Comparison of ENCODE assay signal across 13 mouse cellular contexts in the genomic region with DNA sequence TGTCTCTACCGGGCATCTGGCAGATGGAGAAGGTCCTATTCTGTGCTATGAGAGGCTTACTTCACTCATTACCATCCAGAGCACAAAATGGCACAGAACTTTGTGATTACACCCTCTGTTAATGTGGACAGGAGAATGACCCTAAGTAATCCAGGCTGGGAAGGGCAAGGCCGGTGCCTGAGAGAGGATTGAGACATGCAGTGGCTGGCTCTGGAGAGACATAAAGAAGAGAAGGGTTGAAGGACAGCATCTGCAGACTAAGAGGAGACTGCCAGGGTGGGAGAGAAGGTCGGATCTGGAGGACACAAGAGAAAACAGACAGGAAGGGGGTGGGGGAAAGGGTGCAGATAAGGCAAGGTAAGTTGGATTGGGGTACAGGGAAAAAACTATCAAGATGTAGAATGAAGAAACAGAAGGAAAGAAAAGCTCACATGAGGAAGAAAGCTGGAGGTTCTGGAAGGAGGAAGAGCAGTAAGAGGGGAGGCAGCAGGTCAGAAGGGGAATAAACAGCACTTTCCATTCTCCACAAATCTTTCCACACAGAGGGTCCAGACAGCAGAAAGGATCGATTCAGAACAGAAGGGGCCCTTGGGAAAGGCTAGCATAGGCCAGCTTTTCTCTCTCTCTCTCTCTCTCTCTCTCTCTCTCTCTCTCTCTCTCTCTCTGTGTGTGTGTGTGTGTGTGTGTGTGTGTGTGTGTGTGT. TPM values are rescaled to one million over a fixed set of nuclear protein-coding genes. Genes with fewer than 3 reads are reported as not detected.
DNase-seq lines count a peak whose midpoint lies in the region; ATAC-seq and TF ChIP-seq lines count a peak whose summit lies in the region.
"Had no signal": no experiment of that assay in that cellular context is flagged by ENCODE, and none has a peak within 500 bp of the region (broad histone marks: within the 10 kb centered on the region; RNA-seq: fewer than 3 reads in every experiment).

No protein-coding gene starts in this region.

- no peak for TF ChIP-seq CTCF in testis, adult 2 months (IDR thresholded peaks at IDR 0.05; ENCODE audit: control insufficient read depth, insufficient read depth, insufficient replicate concordance, low read depth, low read length)

- no peak for ATAC-seq in forebrain, embryonic 16.5 days
- ATAC-seq in midbrain, embryonic 12.5 days (ENCODE audit: low FRiP score, low read depth): no peak
- ATAC-seq: CD4-positive, CD25-positive, alpha-beta regulatory T cell, adult 4 months; intestine, embryonic 15.5 days had no signal

- no peak overlapping the region for H3K27ac ChIP-seq in testis, adult 2 months (ENCODE audit: control insufficient read depth, insufficient read depth, low read depth, low read length)
- H3K27ac ChIP-seq in forebrain, embryonic 16.5 days (ENCODE audit: low read length): no peak overlapping the region
- peak overlapping the region; percentile 99 for H3K27ac ChIP-seq in midbrain, embryonic 12.5 days (replicated peaks)
- H3K27ac ChIP-seq: intestine, embryonic 15.5 days had no signal

- H3K4me3 ChIP-seq in testis, adult 2 months (ENCODE audit: control insufficient read depth, low read depth, low read length): peak overlapping the region; percentile 41; the same call in 1 of the 2 replicates
- H3K4me3 ChIP-seq in forebrain, embryonic 16.5 days (replicated peaks; ENCODE audit: low read length): no peak overlapping the region
- peak overlapping the region; percentile 76 for H3K4me3 ChIP-seq in midbrain, embryonic 12.5 days
- H3K4me3 ChIP-seq: erythroblast, embryonic 14.5 days; intestine, embryonic 15.5 days; megakaryocyte, embryonic 14.5 days had no signal

- H3K36me3 ChIP-seq in testis, adult 2 months (ENCODE audit: control insufficient read depth, insufficient read depth, low read length): no peaks in the 10 kb centered on the region
- peaks cover 7% of the 10 kb centered on the region for H3K36me3 ChIP-seq in forebrain, embryonic 16.5 days (ENCODE audit: control insufficient read depth, insufficient read depth)
- H3K36me3 ChIP-seq in midbrain, embryonic 12.5 days: peaks cover 27% of the 10 kb centered on the region
- H3K36me3 ChIP-seq: intestine, embryonic 15.5 days had no signal

- H3K9ac ChIP-seq in forebrain, embryonic 16.5 days (replicated peaks; ENCODE audit: low read depth, low read length): peak overlapping the region; percentile 14; the same call in 1 of the 2 replicates
- H3K9ac ChIP-seq in midbrain, embryonic 12.5 days (replicated peaks): peak overlapping the region; percentile 66
- H3K9ac ChIP-seq: intestine, embryonic 15.5 days had no signal

- no peak for TF ChIP-seq POLR2A in testis, adult 2 months (IDR thresholded peaks at IDR 0.05; ENCODE audit: control insufficient read depth, low read depth, low read length)

- peak overlapping the region; percentile 80 for H3K4me2 ChIP-seq in forebrain, embryonic 16.5 days (ENCODE audit: low read length)
- H3K4me2 ChIP-seq in midbrain, embryonic 12.5 days (replicated peaks): peak overlapping the region; percentile 72
- H3K4me2 ChIP-seq: intestine, embryonic 15.5 days had no signal

- peaks cover 13% of the 10 kb centered on the region for H3K4me1 ChIP-seq in testis, adult 2 months (ENCODE audit: control insufficient read depth, insufficient read depth, low read length)
- H3K4me1 ChIP-seq in forebrain, embryonic 16.5 days (replicated peaks; ENCODE audit: control insufficient read depth, insufficient read depth, low read length): peaks cover 51% of the 10 kb centered on the region
- peaks cover 54% of the 10 kb centered on the region for H3K4me1 ChIP-seq in midbrain, embryonic 12.5 days

- no peak for DNase-seq in testis, postnatal 10 days (ENCODE audit: low spot score)
- peak; percentile 11 for DNase-seq in retina, postnatal 1 day
- DNase-seq in gastrocnemius, postnatal 14 days: no peak
- DNase-seq in gastrocnemius, postnatal 10 days: no peak
- DNase-seq in spleen, postnatal 4 days (ENCODE audit: low spot score in 2 of 2): no peak
- DNase-seq: cerebellum, adult 9-10 months had no signal

- WGBS in forebrain, embryonic 16.5 days: 15% methylated on average over 4 of the region's 4 CpGs
- WGBS in midbrain, embryonic 12.5 days: 8% methylated on average over 4 of the region's 4 CpGs

- no peaks in the 10 kb centered on the region for H3K9me3 ChIP-seq in forebrain, embryonic 16.5 days (ENCODE audit: control insufficient read depth, low read length)
- no peaks in the 10 kb centered on the region for H3K9me3 ChIP-seq in midbrain, embryonic 12.5 days
- H3K9me3 ChIP-seq: intestine, embryonic 15.5 days; megakaryocyte, embryonic 14.5 days had no signal

- H3K27me3 ChIP-seq in testis, adult 2 months (ENCODE audit: control insufficient read depth, insufficient read depth, low read length): no peaks in the 10 kb centered on the region
- no peaks in the 10 kb centered on the region for H3K27me3 ChIP-seq in forebrain, embryonic 16.5 days (replicated peaks; ENCODE audit: control insufficient read depth, insufficient read depth, low read length)
- no peaks in the 10 kb centered on the region for H3K27me3 ChIP-seq in midbrain, embryonic 12.5 days
- H3K27me3 ChIP-seq: intestine, embryonic 15.5 days; megakaryocyte, embryonic 14.5 days had no signal

- intact Hi-C loops in gastrocnemius, postnatal 14 days (cut with DNase I; ENCODE audit: low total_unique reads): no loop called here

RNA-seq across cellular contexts. Expression of a gene that starts 4.0 kb away (rescaled TPM):
- polyA plus RNA-seq in testis, adult 2 months (2012; rRNA removed): 3.6 and 3.7 TPM in 2 replicates
- 14.9 and 16.1 TPM in 2 replicates for polyA plus RNA-seq in forebrain, embryonic 16.5 days (2015; fragmentation: Nextera tagmentation; extraction: Ambion mirVana)
- polyA plus RNA-seq in midbrain, embryonic 12.5 days (2016; fragmentation: Nextera tagmentation; extraction: Ambion mirVana): 21.7 and 24.0 TPM in 2 replicates
- total RNA-seq in gastrocnemius, postnatal 14 days (2021): 1 to 10 TPM; 6.8 to 7.9 TPM
- 10 to 100 TPM in 1 of 2 experiments, 1 to 10 TPM in 1; 9.1 to 13.6 TPM for total RNA-seq in gastrocnemius, postnatal 10 days (2021)

RNA-seq across cellular contexts. Expression of a gene that starts 35.0 kb away (rescaled TPM):
- 14.7 and 15.5 TPM in 2 replicates for polyA plus RNA-seq in testis, adult 2 months (2012; rRNA removed)
- 16.1 and 18.7 TPM in 2 replicates for polyA plus RNA-seq in forebrain, embryonic 16.5 days (2015; fragmentation: Nextera tagmentation; extraction: Ambion mirVana)
- polyA plus RNA-seq in midbrain, embryonic 12.5 days (2016; fragmentation: Nextera tagmentation; extraction: Ambion mirVana): 19.3 and 19.9 TPM in 2 replicates
- total RNA-seq in gastrocnemius, postnatal 14 days (2021): 1 to 10 TPM; 6.4 to 7.8 TPM
- total RNA-seq in gastrocnemius, postnatal 10 days (2021): 10 to 100 TPM in 1 of 2 experiments, 1 to 10 TPM in 1; 7.3 to 11.5 TPM
